Mouse (Mus musculus): ENCODE data around the gene Sec23b.

DNA sequence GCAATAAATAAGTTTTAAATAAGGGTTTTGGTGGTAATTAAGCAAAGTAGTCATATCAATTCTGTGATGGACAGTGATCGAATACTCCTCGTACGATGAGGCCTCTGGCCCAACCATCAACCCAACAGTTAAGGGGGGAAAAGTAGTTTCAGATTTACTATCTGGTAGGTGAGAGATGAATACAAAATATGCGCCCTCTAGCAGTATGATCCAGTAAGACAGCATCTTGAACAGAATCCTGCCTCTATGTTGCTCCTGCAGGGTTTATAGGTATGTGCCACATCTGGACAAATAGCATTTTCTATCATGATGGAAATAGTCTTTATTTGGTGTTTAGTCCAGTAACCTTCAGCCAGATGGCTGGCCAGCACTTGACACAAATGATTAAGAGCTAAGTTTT is 14.8 kb upstream of the Sec23b start:
- TF ChIP-seq CTCF (conservative IDR thresholded peaks at IDR 0.05 in 1 of 2, IDR thresholded peaks at IDR 0.05 in 1 of 2; ENCODE audit: low read depth in 2 of 2, low read length in 2 of 2) (peak; percentile 18 to 53; a peak in 2 of 4 replicates), GABPA (IDR thresholded peaks at IDR 0.05; ENCODE audit: insufficient replicate concordance, low read depth, low read length) (no peak), ETS1 (conservative IDR thresholded peaks at IDR 0.05; ENCODE audit: low read depth, low read length) (no peak), POLR2A (IDR thresholded peaks at IDR 0.05; ENCODE audit: low read depth, low read length) (no peak), EP300 (IDR thresholded peaks at IDR 0.05; ENCODE audit: low read length) (no peak), E2F4 (IDR thresholded peaks at IDR 0.05; ENCODE audit: insufficient replicate concordance, low read depth, low read length) (no peak), RCOR1 (conservative IDR thresholded peaks at IDR 0.05; ENCODE audit: low read depth, low read length) (no peak), PAX5 (IDR thresholded peaks at IDR 0.05; ENCODE audit: low read length) (no peak), NRF1 (IDR thresholded peaks at IDR 0.05; ENCODE audit: low read depth, low read length) (no peak), USF2 (conservative IDR thresholded peaks at IDR 0.05; ENCODE audit: low read depth, low read length) (no peak), MYC (IDR thresholded peaks at IDR 0.05; ENCODE audit: low read depth, low read length) (no peak), MAX (IDR thresholded peaks at IDR 0.05; ENCODE audit: low read length) (no peak)

Data from CH12.LX (cell line).